Mouse (Mus musculus): ENCODE data around the gene Gm6169.
"Not testable (repeated sequence)": the region's sequence is repeated elsewhere in the genome, so short reads cannot be mapped to it uniquely, and the experiment has no call there.

The Gm6169 gene

GRCm38 (mm10) chr13:97099187-97099852 lies at the start of gene Gm6169:
Gene Gm6169, minus strand, starts transcription at chr13:97099237.
- DNase-seq (ENCODE audit: extremely low spot score, low spot score), result peak; percentile 37

GRCm38 (mm10) chr13:97145834-97146233 lies 46.8 kb upstream of the Gm6169 start:
- DNase-seq (ENCODE audit: extremely low spot score, low spot score), result no peak

- DNase-seq (ENCODE audit: extremely low spot score, low spot score), result no peak
Measured at GRCm38 (mm10) chr13:97142321-97142720, 43.3 kb upstream of the Gm6169 start.

- not testable (repeated sequence) for DNase-seq (ENCODE audit: extremely low spot score, low spot score)
Measured at GRCm38 (mm10) chr13:97138404-97138931, 39.4 kb upstream of the Gm6169 start.

GRCm38 (mm10) chr13:97137466-97138400 lies 38.7 kb upstream of the Gm6169 start, which contains the start of the genes Gfm2 and Nsa2:
Gene Gfm2, plus strand, starts transcription at chr13:97137937.
Gene Nsa2, minus strand, starts transcription at chr13:97137937.
- DNase-seq (ENCODE audit: extremely low spot score, low spot score), result peak; percentile 89

GRCm38 (mm10) chr13:97130413-97130812 lies 31.4 kb upstream of the Gm6169 start:
- DNase-seq (ENCODE audit: extremely low spot score, low spot score), result not testable (repeated sequence)

GRCm38 (mm10) chr13:97129654-97130053 lies 30.6 kb upstream of the Gm6169 start:
- DNase-seq (ENCODE audit: extremely low spot score, low spot score), result not testable (repeated sequence)

GRCm38 (mm10) chr13:97121341-97121740 lies 22.3 kb upstream of the Gm6169 start:
- no peak for DNase-seq (ENCODE audit: extremely low spot score, low spot score)

- DNase-seq (ENCODE audit: extremely low spot score, low spot score), result no peak
Measured at GRCm38 (mm10) chr13:97109046-97109445, 10.0 kb upstream of the Gm6169 start.

- not testable (repeated sequence) for DNase-seq (ENCODE audit: extremely low spot score, low spot score)
Measured at GRCm38 (mm10) chr13:97107721-97108120, 8.7 kb upstream of the Gm6169 start.

GRCm38 (mm10) chr13:97104996-97105395 lies 6.0 kb upstream of the Gm6169 start:
- DNase-seq (ENCODE audit: extremely low spot score, low spot score), result no peak

- no peak for DNase-seq (ENCODE audit: extremely low spot score, low spot score)
Measured at GRCm38 (mm10) chr13:97095726-97096125, 3.3 kb downstream of the Gm6169 start.

GRCm38 (mm10) chr13:97088183-97088582 lies 10.9 kb downstream of the Gm6169 start:
- no peak for DNase-seq (ENCODE audit: extremely low spot score, low spot score)

- no peak for DNase-seq (ENCODE audit: extremely low spot score, low spot score)
Measured at GRCm38 (mm10) chr13:97087421-97087820, 11.6 kb downstream of the Gm6169 start.

GRCm38 (mm10) chr13:97086316-97086715 lies 12.7 kb downstream of the Gm6169 start:
- no peak for DNase-seq (ENCODE audit: extremely low spot score, low spot score)

GRCm38 (mm10) chr13:97082432-97082831 lies 16.6 kb downstream of the Gm6169 start:
- no peak for DNase-seq (ENCODE audit: extremely low spot score, low spot score)

GRCm38 (mm10) chr13:97080615-97081014 lies 18.4 kb downstream of the Gm6169 start:
- no peak for DNase-seq (ENCODE audit: extremely low spot score, low spot score)

- no peak for DNase-seq (ENCODE audit: extremely low spot score, low spot score)
Measured at GRCm38 (mm10) chr13:97080201-97080600, 18.8 kb downstream of the Gm6169 start.

GRCm38 (mm10) chr13:97077556-97077955 lies 21.5 kb downstream of the Gm6169 start:
- DNase-seq (ENCODE audit: extremely low spot score, low spot score), result no peak

GRCm38 (mm10) chr13:97073497-97073896 lies 25.5 kb downstream of the Gm6169 start:
- no peak for DNase-seq (ENCODE audit: extremely low spot score, low spot score)

GRCm38 (mm10) chr13:97071626-97072241 lies 27.3 kb downstream of the Gm6169 start:
- DNase-seq (ENCODE audit: extremely low spot score, low spot score), result peak; percentile 70
